Mouse (Mus musculus) cerebellum, postnatal 25 days (tissue): ENCODE measurements at regions not wholly inside any gene's neighbourhood (a gene's known extent, or its start where the extent isn't known, plus 50 kb on each side); places are given as distances from the start of the nearest gene placed in this dataset.

Experiments
- DNase-seq, 2 experiments: peaks; one replicate each; pipeline ENCODE4 v3.0.0; 2021; ENCODE audit warnings: mixed read lengths in 2 of 2

DNA sequence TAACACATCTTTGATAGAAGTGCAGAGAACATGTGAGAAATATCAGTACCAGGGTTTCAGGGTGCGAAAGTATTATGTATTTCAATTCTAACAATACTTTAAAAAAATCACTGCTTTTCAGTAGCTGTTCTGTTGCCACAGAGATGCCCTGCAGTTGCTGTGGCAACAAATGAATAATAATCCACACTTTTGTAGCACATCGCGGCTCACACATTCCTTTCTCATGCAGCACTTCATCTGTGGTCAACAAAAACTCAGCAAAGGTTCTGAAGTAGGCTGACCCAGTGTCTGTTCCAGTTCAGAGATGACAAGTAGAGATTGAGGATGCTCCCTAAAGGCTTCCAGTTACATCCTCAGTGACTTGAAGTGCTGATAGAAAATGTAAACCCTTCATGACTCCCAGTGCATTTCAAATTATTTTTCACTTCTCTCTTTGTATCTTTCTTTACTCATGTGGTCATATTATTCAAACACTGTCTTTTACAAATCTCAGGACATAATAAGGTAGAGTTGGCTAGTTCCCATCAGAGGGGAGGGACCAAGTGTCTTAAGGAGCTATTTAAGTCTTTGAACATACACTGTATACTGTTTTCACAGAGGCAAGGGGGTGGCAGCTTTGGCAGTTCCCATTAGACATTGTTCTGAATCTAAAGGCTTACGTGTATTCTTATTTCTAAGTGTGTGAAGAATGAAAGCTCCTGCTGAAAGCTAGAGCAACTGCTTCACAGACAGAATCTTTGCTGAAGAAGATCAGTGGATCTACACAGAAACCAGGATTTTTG, 460.6 kb upstream of the Slit2 start:
- no peak for DNase-seq

DNA sequence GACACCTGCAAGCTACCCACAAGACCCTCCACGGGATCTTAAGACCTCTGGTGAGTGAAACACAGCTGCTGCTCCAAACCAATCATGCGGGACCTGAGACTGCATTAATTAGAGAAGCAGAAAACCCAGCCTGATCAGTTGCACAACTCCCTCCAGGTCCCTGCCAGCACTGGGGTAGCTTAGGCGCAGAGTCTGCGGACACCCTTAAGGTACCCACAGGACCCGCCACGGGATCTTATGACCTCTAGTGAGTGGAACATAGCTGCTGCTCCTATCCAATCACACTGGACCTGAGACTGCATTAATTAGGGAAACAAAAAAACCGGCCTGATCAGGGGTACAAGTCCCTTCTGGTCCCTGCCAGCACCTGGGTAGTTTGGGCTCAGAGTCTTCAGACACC, 454.3 kb upstream of the Slit2 start:
- DNase-seq: no peak

DNA sequence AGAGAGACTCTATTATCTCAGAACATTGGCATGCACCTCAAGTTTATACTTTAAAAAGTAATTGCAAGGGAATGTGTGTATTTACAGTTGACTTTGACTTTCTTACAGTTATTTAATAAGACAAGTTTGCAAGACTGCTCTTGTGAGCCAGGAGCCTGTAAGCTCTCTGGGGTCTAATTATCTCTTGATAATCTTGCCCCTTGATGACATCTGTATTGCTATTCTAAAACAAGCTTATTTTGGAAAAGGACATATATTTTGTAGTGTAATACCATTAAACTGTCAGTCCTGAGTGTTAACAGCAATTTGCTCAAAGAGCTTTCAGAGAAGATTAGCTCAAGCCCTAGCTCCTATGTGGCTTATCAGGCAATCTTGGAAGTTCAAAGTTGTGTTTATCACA, 445.4 kb upstream of the Slit2 start:
- DNase-seq: no peak

DNA sequence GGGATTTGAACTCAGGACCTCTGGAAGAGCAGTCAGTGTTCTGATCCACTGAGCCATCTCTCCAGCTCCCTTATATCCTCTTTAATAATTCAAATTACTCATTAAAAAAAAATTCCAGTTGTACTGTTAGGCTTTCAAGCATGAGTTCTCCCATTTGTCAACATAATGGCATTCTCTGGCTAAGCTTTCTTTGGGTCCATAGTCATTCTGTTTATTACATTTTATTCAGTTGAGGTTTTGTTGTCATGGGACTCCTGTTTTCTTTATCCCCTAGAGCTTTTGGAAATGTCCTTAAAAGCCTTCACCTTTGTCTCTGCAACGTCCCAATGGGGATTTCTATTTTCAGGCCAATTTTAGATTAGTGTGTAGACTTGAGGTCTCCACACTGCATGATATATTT, 440.7 kb upstream of the Slit2 start:
- DNase-seq: no peak

DNA sequence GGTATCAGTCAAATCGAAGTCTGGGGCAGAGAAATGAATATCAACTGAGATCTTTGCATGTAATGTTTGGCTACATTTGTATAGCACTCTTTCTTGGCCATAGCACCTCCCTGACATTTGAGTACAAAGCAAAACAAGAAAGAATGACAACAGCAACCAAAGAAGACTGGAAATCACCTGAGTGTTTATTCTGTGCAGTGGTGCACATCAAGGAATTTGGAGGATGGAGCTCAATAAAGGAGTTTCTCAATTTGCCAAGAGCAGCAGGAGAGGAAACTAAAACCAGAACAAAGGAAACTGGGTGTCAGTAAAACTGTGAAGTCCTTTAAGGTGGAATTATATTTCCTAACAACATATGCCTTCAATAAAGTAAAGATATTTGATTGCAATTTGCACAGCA, 426.2 kb upstream of the Slit2 start:
- DNase-seq: no peak

DNA sequence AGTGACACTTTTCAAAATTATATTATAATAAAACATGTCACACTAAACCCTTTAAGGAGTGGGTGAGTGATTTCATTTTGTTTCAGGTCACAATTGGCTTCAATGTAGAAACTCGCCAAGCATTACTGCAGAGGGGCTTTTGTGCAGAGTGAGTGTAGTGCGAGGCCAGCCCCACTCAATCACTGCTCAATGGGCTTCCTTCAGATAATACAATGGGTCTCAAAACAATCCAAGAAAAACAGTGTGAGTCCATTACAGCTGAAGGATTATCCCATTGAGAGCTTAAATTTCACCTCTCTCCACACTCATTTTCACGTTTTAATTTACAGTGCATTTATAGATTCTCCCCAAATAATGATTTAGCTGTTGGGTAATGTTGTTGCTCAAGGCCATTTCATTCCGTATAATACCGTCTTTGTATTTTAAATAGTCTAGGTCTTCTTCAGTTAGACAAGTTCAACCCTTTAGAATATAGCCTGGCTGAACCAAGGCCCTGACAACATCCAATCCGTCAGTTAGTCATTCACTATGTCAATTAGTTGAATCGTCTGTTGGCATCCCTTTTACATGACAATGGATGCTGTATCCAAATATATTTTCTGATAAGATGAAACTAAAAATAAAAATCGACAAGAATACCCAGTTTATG, 425.7 kb upstream of the Slit2 start:
- no peak for DNase-seq
